Mouse (Mus musculus): Measurements from ENCODE around the gene Pmf1. TPM values are rescaled to one million over a fixed set of nuclear protein-coding genes. Genes with fewer than 3 reads are reported as not detected.

The Pmf1 gene
- polyA plus RNA-seq, 1 experiment, result 117 TPM

- TF ChIP-seq MYOG (IDR thresholded peaks at IDR 0.05; ENCODE audit: control insufficient read depth, extremely low read depth, insufficient read length) (no peak), CEBPB (IDR thresholded peaks at IDR 0.05; ENCODE audit: low read depth) (no peak), MAX (IDR thresholded peaks at IDR 0.05) (no peak), CTCF (IDR thresholded peaks at IDR 0.05; ENCODE audit: control insufficient read depth, insufficient read depth, insufficient read length) (no peak), USF1 (IDR thresholded peaks at IDR 0.05; ENCODE audit: low read depth) (no peak), FOSL1 (IDR thresholded peaks at IDR 0.05; ENCODE audit: insufficient read depth, low read length, poor library complexity, severe bottlenecking) (no peak)
- Histone ChIP-seq H3ac (ENCODE audit: control insufficient read depth, insufficient read length, low read depth) (no peak overlapping the region), H3K27me3 (ENCODE audit: control insufficient read depth, insufficient read depth, insufficient read length) (no peaks in the 10 kb centered on the region)
These were observed 44.8 kb upstream of the Pmf1 start for GRCm38 (mm10) chr3:88454762-88455587.

GRCm38 (mm10) chr3:88453986-88454385, 43.9 kb upstream of the Pmf1 start:
- no peak overlapping the region for H3ac ChIP-seq (ENCODE audit: control insufficient read depth, insufficient read length, low read depth)
- TF ChIP-seq CTCF (IDR thresholded peaks at IDR 0.05; ENCODE audit: control insufficient read depth, insufficient read depth, insufficient read length) (no peak), MYOD1 (IDR thresholded peaks at IDR 0.05; ENCODE audit: control insufficient read depth, insufficient read length, low read depth) (no peak), FOSL1 (IDR thresholded peaks at IDR 0.05; ENCODE audit: insufficient read depth, low read length, poor library complexity, severe bottlenecking) (no peak), MYOG (IDR thresholded peaks at IDR 0.05; ENCODE audit: control insufficient read depth, extremely low read depth, insufficient read length) (no peak), CEBPB (IDR thresholded peaks at IDR 0.05; ENCODE audit: low read depth) (no peak), USF1 (IDR thresholded peaks at IDR 0.05; ENCODE audit: low read depth) (no peak), MAX (IDR thresholded peaks at IDR 0.05) (no peak)
- no peaks in the 10 kb centered on the region for H3K79me2 ChIP-seq (ENCODE audit: control insufficient read depth, insufficient read depth)
- no peaks in the 10 kb centered on the region for H3K79me3 ChIP-seq (ENCODE audit: low read depth)
- H3K27me3 ChIP-seq (ENCODE audit: control insufficient read depth, insufficient read depth, insufficient read length), result no peaks in the 10 kb centered on the region
- H3K4me3 ChIP-seq (ENCODE audit: insufficient read depth, poor library complexity, severe bottlenecking), result no peak overlapping the region
- no peaks in the 10 kb centered on the region for H3K36me3 ChIP-seq (ENCODE audit: control insufficient read depth, insufficient read depth)

More at GRCm38 (mm10) chr3:88454762-88455587, 44.8 kb upstream of the Pmf1 start:
- Histone ChIP-seq H3K79me2 (ENCODE audit: control insufficient read depth, insufficient read depth) (no peaks in the 10 kb centered on the region), H3K79me3 (ENCODE audit: low read depth) (no peaks in the 10 kb centered on the region), H3K4me3 (ENCODE audit: insufficient read depth, poor library complexity, severe bottlenecking) (no peak overlapping the region), H3K36me3 (ENCODE audit: control insufficient read depth, insufficient read depth) (no peaks in the 10 kb centered on the region)

- Histone ChIP-seq H3ac (ENCODE audit: control insufficient read depth, insufficient read length, low read depth) (no peak overlapping the region), H3K4me3 (ENCODE audit: insufficient read depth, poor library complexity, severe bottlenecking) (no peak overlapping the region), H3K79me3 (ENCODE audit: low read depth) (no peaks in the 10 kb centered on the region), H3K79me2 (ENCODE audit: control insufficient read depth, insufficient read depth) (no peaks in the 10 kb centered on the region), H3K36me3 (ENCODE audit: control insufficient read depth, insufficient read depth) (no peaks in the 10 kb centered on the region), H3K27me3 (ENCODE audit: control insufficient read depth, insufficient read depth, insufficient read length) (no peaks in the 10 kb centered on the region)
- TF ChIP-seq CTCF (IDR thresholded peaks at IDR 0.05; ENCODE audit: control insufficient read depth, insufficient read depth, insufficient read length) (no peak), CEBPB (IDR thresholded peaks at IDR 0.05; ENCODE audit: low read depth) (no peak), MYOG (IDR thresholded peaks at IDR 0.05; ENCODE audit: control insufficient read depth, extremely low read depth, insufficient read length) (no peak), MYOD1 (IDR thresholded peaks at IDR 0.05; ENCODE audit: control insufficient read depth, insufficient read length, low read depth) (no peak), MAX (IDR thresholded peaks at IDR 0.05) (no peak), FOSL1 (IDR thresholded peaks at IDR 0.05; ENCODE audit: insufficient read depth, low read length, poor library complexity, severe bottlenecking) (no peak), USF1 (IDR thresholded peaks at IDR 0.05; ENCODE audit: low read depth) (no peak)
These were observed 43.2 kb upstream of the Pmf1 start for GRCm38 (mm10) chr3:88453369-88453768.

- TF ChIP-seq MYOD1 (IDR thresholded peaks at IDR 0.05; ENCODE audit: control insufficient read depth, insufficient read length, low read depth), result peak; percentile 89
- no peak for TF ChIP-seq MAX (IDR thresholded peaks at IDR 0.05)
- no peak overlapping the region for H3ac ChIP-seq (ENCODE audit: control insufficient read depth, insufficient read length, low read depth)
- H3K79me3 ChIP-seq (ENCODE audit: low read depth), result no peaks in the 10 kb centered on the region
- no peaks in the 10 kb centered on the region for H3K79me2 ChIP-seq (ENCODE audit: control insufficient read depth, insufficient read depth)
- H3K4me3 ChIP-seq (ENCODE audit: insufficient read depth, poor library complexity, severe bottlenecking), result no peak overlapping the region
- H3K27me3 ChIP-seq (ENCODE audit: control insufficient read depth, insufficient read depth, insufficient read length), result no peaks in the 10 kb centered on the region
- no peaks in the 10 kb centered on the region for H3K36me3 ChIP-seq (ENCODE audit: control insufficient read depth, insufficient read depth)
These were observed 42.6 kb upstream of the Pmf1 start for GRCm38 (mm10) chr3:88452716-88453115.

- Histone ChIP-seq H3K79me2 (ENCODE audit: control insufficient read depth, insufficient read depth) (no peaks in the 10 kb centered on the region), H3K4me3 (ENCODE audit: insufficient read depth, poor library complexity, severe bottlenecking) (no peak overlapping the region), H3ac (ENCODE audit: control insufficient read depth, insufficient read length, low read depth) (no peak overlapping the region), H3K36me3 (ENCODE audit: control insufficient read depth, insufficient read depth) (no peaks in the 10 kb centered on the region), H3K79me3 (ENCODE audit: low read depth) (no peaks in the 10 kb centered on the region), H3K27me3 (ENCODE audit: control insufficient read depth, insufficient read depth, insufficient read length) (no peaks in the 10 kb centered on the region)
- TF ChIP-seq CTCF (IDR thresholded peaks at IDR 0.05; ENCODE audit: control insufficient read depth, insufficient read depth, insufficient read length) (no peak), CEBPB (IDR thresholded peaks at IDR 0.05; ENCODE audit: low read depth) (no peak), MAX (IDR thresholded peaks at IDR 0.05) (peak; percentile 30), FOSL1 (IDR thresholded peaks at IDR 0.05; ENCODE audit: insufficient read depth, low read length, poor library complexity, severe bottlenecking) (no peak), MYOG (IDR thresholded peaks at IDR 0.05; ENCODE audit: control insufficient read depth, extremely low read depth, insufficient read length) (no peak), USF1 (IDR thresholded peaks at IDR 0.05; ENCODE audit: low read depth) (no peak), MYOD1 (IDR thresholded peaks at IDR 0.05; ENCODE audit: control insufficient read depth, insufficient read length, low read depth) (no peak)
These were observed 42.1 kb upstream of the Pmf1 start for GRCm38 (mm10) chr3:88452246-88452645.
